Mouse (Mus musculus): Measurements from ENCODE around the gene Prl8a9. TPM values are rescaled to one million over a fixed set of nuclear protein-coding genes. Genes with fewer than 3 reads are reported as not detected.

Prl8a9 gene
- total RNA-seq (2021): not detected in 2 replicates
- long read RNA-seq: 0 reads

GRCm38 (mm10) chr13:27564506-27564905 is at the start of gene Prl8a9:
TSS of gene Prl8a9 (minus strand) at chr13:27564606.
- no peak for DNase-seq

DNA sequence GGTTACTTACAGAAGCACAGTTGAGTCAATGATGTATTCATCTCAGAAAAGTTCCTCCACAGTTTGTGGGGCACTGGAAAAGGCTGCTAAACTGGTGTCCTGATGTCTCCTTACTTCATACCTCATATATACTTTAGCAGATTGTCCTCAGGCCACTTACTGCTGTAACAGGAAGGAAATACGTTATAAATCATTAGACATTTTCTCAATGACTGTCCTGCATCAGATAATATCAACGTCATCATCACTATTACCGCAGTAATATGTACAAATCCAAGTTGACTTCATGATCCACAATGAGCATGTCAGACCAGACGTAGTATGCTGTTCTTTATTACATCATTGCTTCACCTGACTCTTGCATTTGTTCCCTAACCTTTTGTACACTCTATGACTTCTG is 46.1 kb upstream of the Prl8a9 start, which contains the start of gene Prl7b1:
Prl7b1 (minus strand) TSS at position 101 of the 400 bp plus-strand sequence.
- no peak for DNase-seq

DNA sequence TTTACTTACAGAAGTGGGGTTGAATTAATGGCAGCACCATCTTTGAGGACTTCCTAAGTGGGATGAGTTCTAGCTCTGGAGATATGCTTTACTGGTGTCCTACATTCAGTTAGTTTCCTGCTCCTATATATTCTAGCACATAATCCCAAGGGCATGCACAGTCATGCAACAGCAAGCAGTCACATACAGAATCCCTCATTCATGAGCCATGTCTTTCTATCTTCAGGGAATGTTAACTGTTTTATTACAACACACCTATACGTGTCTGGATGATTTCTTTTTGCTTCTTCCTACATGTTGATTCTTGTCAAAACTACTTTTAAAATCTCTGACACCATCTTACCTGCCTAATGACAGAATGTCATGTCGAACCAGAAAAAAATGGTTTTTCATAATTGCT is 17.7 kb upstream of the Prl8a9 start, which contains the start of gene Prl8a1:
Prl8a1 (minus strand) TSS at position 101 of the 400 bp plus-strand sequence.
- no peak for DNase-seq

DNA sequence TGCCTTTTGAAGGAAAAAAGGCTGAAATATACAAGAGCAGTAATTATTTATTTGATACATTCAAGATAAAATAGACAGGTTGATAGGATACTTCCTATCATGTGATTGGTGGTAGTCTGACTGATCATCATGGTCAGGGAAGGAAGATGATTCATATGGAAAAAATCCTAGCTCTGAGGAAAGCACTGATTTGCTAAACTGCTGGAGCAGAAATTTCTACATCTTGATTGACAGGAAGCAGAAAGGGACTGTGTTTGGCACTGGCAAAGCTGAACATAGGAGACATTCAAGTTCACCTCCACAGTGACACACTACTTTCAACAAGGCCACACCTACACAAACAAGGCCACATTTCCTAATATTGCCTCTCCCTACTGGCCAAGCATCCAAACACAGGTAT is 11.1 kb downstream of the Prl8a9 start:
- DNase-seq: no peak

GRCm38 (mm10) chr13:27523156-27523555 is 41.2 kb downstream of the Prl8a9 start:
- DNase-seq: no peak

DNA sequence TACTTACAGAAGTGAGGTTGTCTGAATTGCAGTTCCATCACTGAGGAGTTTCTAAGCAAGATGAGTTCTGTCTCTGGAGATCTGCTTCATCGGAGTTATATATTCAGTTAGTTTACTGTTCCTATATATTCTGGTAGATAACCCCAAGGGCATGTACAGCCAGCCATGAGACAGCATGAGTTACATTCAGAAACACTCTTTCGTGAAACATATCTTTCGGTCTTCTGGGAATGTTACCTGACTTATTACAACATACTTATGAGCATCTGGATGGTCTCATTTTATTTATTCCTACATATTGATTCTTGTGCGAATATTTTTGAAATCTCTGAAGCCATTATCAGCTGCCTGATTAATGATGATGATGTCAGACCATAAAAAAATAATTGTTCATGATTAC is 51.3 kb downstream of the Prl8a9 start, which contains the start of gene Prl8a8:
Prl8a8 (minus strand) TSS at position 101 of the 400 bp plus-strand sequence.
- DNase-seq: no peak

Other genes starting within 250 kb of the Prl8a9 start
- 1.4 and 1.9 TPM in 2 replicates for gene Prl8a2, start 218.9 kb downstream of the Prl8a9 start, total RNA-seq (2021)
- not detected in 2 replicates for gene Prl2b1, start 173.8 kb downstream of the Prl8a9 start, total RNA-seq (2021)
- not detected in 2 replicates for gene Prl8a6, start 125.9 kb downstream of the Prl8a9 start, total RNA-seq (2021)
- gene Prl8a8, start 51.4 kb downstream of the Prl8a9 start, total RNA-seq (2021): not detected in 2 replicates
- gene Prl8a1, start 17.6 kb upstream of the Prl8a9 start, total RNA-seq (2021): not detected in 2 replicates
- gene Prl7b1, start 46.0 kb upstream of the Prl8a9 start, total RNA-seq (2021): not detected in 2 replicates
- gene Prl7a1, start 77.9 kb upstream of the Prl8a9 start, total RNA-seq (2021): not detected in 2 replicates
- gene Prl7a2, start 103.4 kb upstream of the Prl8a9 start, total RNA-seq (2021): not detected in 2 replicates
- not detected in 2 replicates for gene Prl7d1, start 152.1 kb upstream of the Prl8a9 start, total RNA-seq (2021)
- not detected in 2 replicates for gene Prl7c1, start 216.2 kb upstream of the Prl8a9 start, total RNA-seq (2021)
- not detected in 2 replicates for gene Prl2a1, start 237.0 kb upstream of the Prl8a9 start, total RNA-seq (2021)